Mouse (Mus musculus) limb, embryonic 10.5 days (tissue): ENCODE data around the gene Nr0b2. TPM values are rescaled to one million over a fixed set of nuclear protein-coding genes. Genes with fewer than 3 reads are reported as not detected.
A peak's percentile ranks its signal among the peaks of the same experiment; 100 is the strongest.
"Not testable (repeated sequence)": the region's sequence is repeated elsewhere in the genome, so short reads cannot be mapped to it uniquely, and the experiment has no call there.

Experiments
- DNase-seq: peaks from one replicate; pipeline ENCODE4 v3.0.0-alpha.2; 2017; ENCODE audit warnings: low spot score
- H3K27ac ChIP-seq: fragments of 300-500 bp; sonication (generic); 2 replicates; pipeline ENCODE4 v1.5.1; 2016; ENCODE audit warnings: mild to moderate bottlenecking
- H3K27me3 ChIP-seq: fragments of 300-500 bp; sonication (generic); 2 replicates; pipeline ENCODE4 v1.6.1; 2016; ENCODE audit warnings: low read depth, mild to moderate bottlenecking; ENCODE audit not compliant: poor library complexity, severe bottlenecking
- H3K36me3 ChIP-seq: fragments of 300-500 bp; sonication (generic); 2 replicates; pipeline ENCODE4 v1.6.1; 2016; ENCODE audit warnings: mild to moderate bottlenecking, moderate library complexity
- H3K4me1 ChIP-seq: fragments of 300-500 bp; sonication (generic); 2 replicates; pipeline ENCODE4 v1.6.1; 2016
- H3K4me3 ChIP-seq: fragments of 300-500 bp; sonication (generic); 2 replicates; pipeline ENCODE4 v1.5.1; 2016; ENCODE audit warnings: mild to moderate bottlenecking, moderate library complexity
- H3K9me3 ChIP-seq: fragments of 300-500 bp; sonication (generic); replicated peaks from 2 replicates; pipeline ENCODE4 v1.6.1; 2016; ENCODE audit warnings: mild to moderate bottlenecking
- WGBS: fragments of 180-500 bp; shearing (Covaris S2); methylation state at CpG from one replicate; pipeline ENCODE4 v1.1.7; 2016; 5-methylcytosine and 5-hydroxymethylcytosine counted together
- polyA plus RNA-seq: library from polyadenylated mRNA; unstranded; fragments of >200 nt; fragmentation: Nextera tagmentation; extraction: Ambion mirVana; gene quantifications from 2 replicates; pipeline ENCODE4 v1.2.1, GENCODE M21; 2016

Nr0b2 gene
- 0.13 TPM in 1 of 2 replicates, not detected in the other for polyA plus RNA-seq

DNA sequence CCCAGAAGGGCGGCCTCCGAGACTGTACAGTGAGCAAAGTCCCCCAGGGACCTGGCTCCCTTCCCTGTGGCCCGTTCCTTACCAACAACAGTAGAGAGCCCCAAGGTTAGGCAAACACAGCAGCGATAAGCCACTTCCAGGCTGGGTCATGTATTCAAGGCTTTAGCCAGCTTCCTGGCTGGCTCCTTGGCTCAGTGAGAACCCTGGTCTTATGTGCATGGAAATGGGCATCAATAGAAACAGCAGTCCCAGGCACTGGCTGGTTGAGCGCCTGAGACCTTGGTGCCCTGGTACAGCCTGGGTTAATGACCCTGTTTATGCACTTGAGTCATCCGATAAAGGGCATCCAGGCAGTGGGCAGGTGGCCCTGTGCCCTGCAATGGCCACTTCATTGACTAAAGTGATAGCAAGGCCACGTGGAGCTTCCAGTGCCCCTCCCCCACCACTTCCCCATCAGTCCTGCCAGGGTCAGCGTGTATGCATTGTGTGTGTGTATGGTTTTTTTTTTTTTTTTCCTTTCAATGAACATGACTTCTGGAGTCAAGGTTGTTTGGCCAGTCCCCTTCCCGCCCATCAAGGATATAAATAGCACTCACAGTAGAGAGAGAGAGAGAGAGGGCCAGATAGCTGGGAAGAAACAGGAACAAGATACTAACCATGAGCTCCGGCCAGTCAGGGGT, at the start of gene Nr0b2:
Gene Nr0b2 (plus strand): TSS at position 609 of the 680 bp plus-strand sequence.
- Histone ChIP-seq H3K9me3 (no peaks in the 10 kb centered on the region), H3K4me1 (peaks cover 6% of the 10 kb centered on the region; the same call in 1 of the 2 replicates), H3K4me3 (no peak within 1 kb of the TSS), H3K27ac (no peak within 1 kb of the TSS), H3K27me3 (peaks cover 20% of the 10 kb centered on the region; the same call in 1 of the 2 replicates), H3K36me3 (no peaks in the 10 kb centered on the region)
- 79% methylated on average over 10 of the region's 10 CpGs for WGBS
- DNase-seq: no peak

DNA sequence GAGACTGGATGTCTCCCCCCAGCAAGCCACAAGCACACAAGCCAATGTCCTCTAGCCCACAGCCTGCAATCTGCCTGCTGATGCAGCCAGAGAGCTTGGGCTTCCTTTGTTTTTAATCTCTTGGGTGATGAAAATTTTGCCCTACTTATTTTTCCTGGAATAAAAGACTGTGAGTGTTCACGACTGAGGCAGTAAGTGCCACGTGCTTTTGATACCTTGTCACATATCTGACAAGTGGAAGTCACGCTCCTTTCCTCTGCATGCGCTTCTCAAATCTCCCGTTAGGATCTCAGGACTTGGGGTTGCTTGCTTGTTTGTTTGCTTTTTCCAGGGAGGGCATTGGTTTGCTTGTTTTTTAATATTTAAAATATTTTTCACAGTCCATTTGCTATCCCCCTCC, 48.9 kb upstream of the Nr0b2 start:
- peaks cover 74% of the 10 kb centered on the region for H3K27me3 ChIP-seq
- no peak overlapping the region for H3K4me3 ChIP-seq
- no peaks in the 10 kb centered on the region for H3K9me3 ChIP-seq
- WGBS: 61% methylated on average over 5 of the region's 5 CpGs
- H3K36me3 ChIP-seq: no peaks in the 10 kb centered on the region
- DNase-seq: no peak
- H3K4me1 ChIP-seq: peaks cover 2% of the 10 kb centered on the region; the same call in 1 of the 2 replicates
- no peak overlapping the region for H3K27ac ChIP-seq

DNA sequence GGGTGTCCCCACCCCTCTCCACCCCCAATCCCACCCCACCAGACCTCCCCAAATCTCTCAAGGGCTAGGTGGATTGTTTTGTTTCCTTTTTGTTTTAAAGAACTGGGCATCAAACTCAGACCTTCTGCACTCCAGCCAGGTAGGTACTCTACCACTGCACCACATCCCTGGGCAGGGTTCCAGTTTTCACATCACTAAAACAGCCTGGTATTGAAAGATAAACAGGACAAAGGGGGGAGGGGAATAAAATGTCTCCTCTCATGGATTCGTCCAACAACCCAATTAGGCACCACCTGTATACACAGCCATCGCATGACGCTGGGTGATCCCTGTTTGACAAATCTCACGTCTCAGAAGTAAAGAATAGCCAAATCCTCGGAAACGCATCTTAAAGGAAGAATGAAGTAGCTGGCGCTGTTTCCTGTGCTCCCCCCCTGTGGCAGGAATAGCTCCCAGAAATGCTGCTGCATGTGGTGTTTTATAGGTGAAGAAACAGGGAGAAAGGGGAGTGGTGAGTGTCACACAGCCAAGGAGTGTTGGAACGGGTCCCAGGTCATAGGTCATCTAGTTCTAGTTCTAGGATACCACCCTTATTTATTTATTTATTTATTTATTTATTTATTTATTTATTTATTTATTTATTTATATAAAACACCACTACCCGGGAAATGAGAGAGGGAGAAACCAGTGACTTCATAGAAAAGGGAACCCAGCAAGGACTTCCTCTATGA, 48.3 kb upstream of the Nr0b2 start:
- no peak for DNase-seq
- H3K9me3 ChIP-seq: no peaks in the 10 kb centered on the region
- H3K4me1 ChIP-seq: no peaks in the 10 kb centered on the region
- peaks cover 68% of the 10 kb centered on the region for H3K27me3 ChIP-seq
- H3K4me3 ChIP-seq: no peak overlapping the region
- no peak overlapping the region for H3K27ac ChIP-seq
- WGBS: 71% methylated on average over 9 of the region's 9 CpGs
- H3K36me3 ChIP-seq: no peaks in the 10 kb centered on the region

DNA sequence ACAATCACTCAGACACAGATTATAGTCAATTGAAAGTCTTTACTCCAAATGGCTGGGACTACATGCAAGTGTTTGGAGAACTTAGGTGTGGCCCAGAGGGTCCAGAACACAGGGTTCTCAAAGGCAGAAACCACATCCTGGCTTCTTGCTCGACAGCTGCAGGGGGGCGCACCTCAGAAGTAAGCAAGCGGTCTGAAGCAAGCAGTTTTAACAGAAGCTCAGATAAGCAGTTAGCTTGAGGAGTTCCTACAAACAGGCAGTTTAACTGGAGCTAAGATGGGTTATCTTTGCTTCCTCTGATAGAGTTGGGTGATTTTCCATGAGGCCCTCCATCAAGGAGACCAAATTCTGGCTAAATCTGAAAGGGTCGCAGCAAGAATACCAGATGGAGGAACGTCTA, 46.6 kb upstream of the Nr0b2 start:
- no peak for DNase-seq
- H3K4me1 ChIP-seq: no peaks in the 10 kb centered on the region
- peaks cover 52% of the 10 kb centered on the region for H3K27me3 ChIP-seq
- H3K36me3 ChIP-seq: no peaks in the 10 kb centered on the region
- H3K9me3 ChIP-seq: no peaks in the 10 kb centered on the region
- H3K4me3 ChIP-seq: no peak overlapping the region
- WGBS: 75% methylated on average over 5 of the region's 5 CpGs
- H3K27ac ChIP-seq: no peak overlapping the region

DNA sequence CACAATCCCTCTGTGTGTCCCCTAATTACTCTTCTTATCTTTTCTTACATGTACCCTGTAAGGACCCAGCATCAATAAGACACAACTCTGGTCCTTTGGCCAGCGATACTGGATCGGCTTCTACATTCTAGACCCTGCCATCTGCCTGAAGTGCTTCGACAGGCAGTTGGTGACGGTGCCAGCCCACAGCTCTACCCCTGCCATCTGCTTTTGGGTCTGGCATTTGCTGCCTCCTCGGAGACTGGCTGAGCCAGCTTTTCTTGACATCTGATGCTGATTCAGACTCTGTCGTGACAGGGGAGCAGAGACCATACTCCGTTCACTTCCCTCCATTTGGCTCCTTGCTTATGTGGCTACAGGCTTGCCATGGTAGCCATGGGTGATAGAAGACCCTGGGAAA, 44.2 kb upstream of the Nr0b2 start:
- Histone ChIP-seq H3K36me3 (no peaks in the 10 kb centered on the region), H3K27ac (no peak overlapping the region)
- WGBS: 83% methylated on average over 7 of the region's 7 CpGs

DNA sequence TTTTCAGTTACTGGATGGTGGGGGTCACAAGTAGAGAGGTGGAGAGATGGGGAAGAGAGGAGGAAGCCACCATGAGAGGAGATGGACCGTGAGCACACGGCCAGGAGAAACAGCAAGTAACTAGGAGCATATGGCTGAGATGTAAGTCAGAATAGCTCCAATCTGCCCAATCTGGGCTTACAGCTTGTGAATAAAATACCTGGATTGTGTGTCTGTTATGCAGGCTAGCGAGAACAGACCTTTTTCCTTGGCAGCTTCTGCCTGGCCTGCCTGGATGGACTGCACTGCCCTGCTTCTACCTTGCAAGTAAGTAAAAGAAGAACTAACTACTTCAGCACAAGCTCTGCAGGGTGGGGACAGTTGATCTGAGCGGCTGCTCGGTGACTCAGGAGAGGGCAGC, 42.1 kb upstream of the Nr0b2 start:
- H3K27me3 ChIP-seq: peaks cover 13% of the 10 kb centered on the region
- H3K36me3 ChIP-seq: no peaks in the 10 kb centered on the region
- WGBS: 77% methylated on average over 5 of the region's 5 CpGs
- H3K4me1 ChIP-seq: no peaks in the 10 kb centered on the region
- no peak overlapping the region for H3K27ac ChIP-seq
- no peak for DNase-seq
- no peaks in the 10 kb centered on the region for H3K9me3 ChIP-seq
- no peak overlapping the region for H3K4me3 ChIP-seq

More for the DNA sequence above, 44.2 kb upstream of the Nr0b2 start:
- no peaks in the 10 kb centered on the region for H3K9me3 ChIP-seq
- no peak overlapping the region for H3K4me3 ChIP-seq
- H3K4me1 ChIP-seq: no peaks in the 10 kb centered on the region
- peaks cover 27% of the 10 kb centered on the region for H3K27me3 ChIP-seq
- no peak for DNase-seq

DNA sequence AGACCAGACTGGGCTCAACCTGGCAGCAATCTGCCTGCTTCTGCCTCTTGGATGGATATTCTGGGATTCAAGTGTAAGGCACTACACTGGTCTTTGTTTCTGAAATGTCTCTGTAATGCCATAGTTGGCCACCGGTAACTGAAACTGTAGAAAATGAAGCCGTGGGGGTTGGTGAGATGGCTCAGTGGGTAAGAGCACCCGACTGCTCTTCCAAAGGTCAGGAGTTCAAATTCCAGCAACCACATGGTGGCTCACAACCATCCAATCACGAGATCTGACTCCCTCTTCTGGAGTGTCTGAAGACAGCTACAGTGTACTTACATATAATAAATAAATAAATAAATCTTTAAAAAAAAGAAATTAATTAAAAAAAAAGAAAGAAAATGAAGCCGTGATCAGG, 40.7 kb upstream of the Nr0b2 start:
- DNase-seq: peak; percentile 25
- not testable (repeated sequence) for H3K27ac ChIP-seq, H3K4me1 ChIP-seq, H3K9me3 ChIP-seq, H3K4me3 ChIP-seq, H3K36me3 ChIP-seq
- H3K27me3 ChIP-seq: peaks cover 15% of the 10 kb centered on the region
- WGBS: 52% methylated on average over 5 of the region's 5 CpGs

DNA sequence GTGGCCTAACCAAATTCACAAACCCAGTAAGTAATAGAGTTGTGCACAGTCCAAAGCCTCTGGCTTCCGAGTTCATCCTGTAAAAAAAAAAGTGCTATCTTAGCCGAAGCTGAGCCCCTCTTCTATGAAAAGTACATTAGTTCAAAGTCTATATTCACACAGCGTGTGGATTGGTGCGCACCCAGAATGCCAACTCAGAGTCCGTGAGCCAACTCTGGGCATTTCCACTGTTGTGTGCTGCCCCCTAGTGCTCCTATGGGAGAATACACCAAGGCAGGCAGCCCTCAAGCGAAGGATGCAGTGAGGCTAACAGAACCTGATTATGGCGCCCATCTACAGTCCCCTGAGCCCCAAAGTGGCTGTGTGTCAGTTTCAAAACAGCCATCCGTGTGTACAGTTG, 40.2 kb upstream of the Nr0b2 start:
- Histone ChIP-seq H3K4me1 (no peaks in the 10 kb centered on the region), H3K9me3 (no peaks in the 10 kb centered on the region), H3K27ac (no peak overlapping the region), H3K36me3 (no peaks in the 10 kb centered on the region), H3K27me3 (peaks cover 20% of the 10 kb centered on the region), H3K4me3 (no peak overlapping the region)
- 17% methylated on average over 8 of the region's 8 CpGs for WGBS
- DNase-seq: peak; percentile 78

DNA sequence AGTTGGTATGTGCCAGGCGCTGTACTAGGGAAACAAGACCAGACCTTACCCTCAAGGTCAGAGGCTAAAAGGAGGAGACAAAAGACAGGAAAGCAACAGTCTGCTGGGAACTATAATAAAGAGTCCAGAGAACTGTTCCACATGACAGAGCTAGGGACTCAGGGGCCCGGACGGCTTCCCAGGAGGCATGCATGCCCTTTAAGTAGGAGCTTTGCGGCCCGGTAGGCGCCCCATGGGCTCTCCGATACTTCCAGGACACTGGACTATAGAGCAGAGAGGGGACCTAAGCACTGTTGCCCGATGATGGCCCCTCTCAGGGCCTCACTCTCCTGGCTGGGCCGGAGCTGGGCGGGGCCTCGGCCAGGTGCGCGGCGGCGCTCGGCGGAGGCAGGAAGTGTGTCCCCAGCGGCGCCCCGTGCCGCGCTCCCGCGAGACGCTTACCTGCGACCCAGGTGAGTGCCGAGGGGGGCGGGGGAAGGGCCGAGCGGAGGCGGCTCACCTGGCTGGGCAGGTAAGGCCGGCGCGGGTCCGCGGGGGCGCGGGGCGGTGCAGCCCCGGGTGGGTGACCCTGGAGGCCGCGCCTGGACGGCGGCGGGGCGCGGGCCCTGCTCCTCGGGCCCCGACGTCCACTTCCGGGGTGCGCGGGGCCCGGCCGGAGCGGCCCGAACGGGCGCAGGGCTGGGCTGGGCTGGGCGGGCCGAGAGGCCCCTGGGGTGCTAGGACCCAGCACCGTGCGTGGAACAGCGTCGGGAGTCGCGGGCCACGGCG, 34.4 kb upstream of the Nr0b2 start, which contains the start of gene Kdf1:
Gene Kdf1 (plus strand): TSS at position 363 of the 768 bp plus-strand sequence.
- H3K36me3 ChIP-seq: no peaks in the 10 kb centered on the region
- WGBS: 4% methylated on average over 54 of the region's 69 CpGs
- peak within 1 kb of the TSS; percentile 72; the same call in 1 of the 2 replicates for H3K27ac ChIP-seq
- peaks cover 9% of the 10 kb centered on the region for H3K4me1 ChIP-seq
- no peaks in the 10 kb centered on the region for H3K9me3 ChIP-seq
- peak within 1 kb of the TSS; percentile 50 for H3K4me3 ChIP-seq
- DNase-seq: peak; percentile 45
- peaks cover 60% of the 10 kb centered on the region for H3K27me3 ChIP-seq

DNA sequence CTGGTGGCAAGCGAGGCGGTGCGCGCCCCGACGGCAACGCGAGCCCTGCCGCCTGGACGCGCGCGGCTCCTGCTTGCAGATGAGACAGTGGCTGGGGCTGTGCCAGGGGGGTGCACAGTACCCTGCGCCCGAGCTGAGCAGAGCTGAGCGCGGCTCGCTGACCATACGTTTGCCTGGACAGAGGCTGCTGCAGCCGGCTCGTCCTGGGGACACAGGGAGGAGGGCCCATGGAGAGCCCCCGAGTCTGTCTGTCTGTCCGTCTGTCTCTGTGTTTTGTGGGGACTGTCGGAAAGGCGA, 33.9 kb upstream of the Nr0b2 start:
- Histone ChIP-seq H3K4me1 (peaks cover 9% of the 10 kb centered on the region), H3K9me3 (no peaks in the 10 kb centered on the region), H3K27ac (peak overlapping the region; percentile 72; the same call in 1 of the 2 replicates), H3K27me3 (peaks cover 60% of the 10 kb centered on the region), H3K36me3 (no peaks in the 10 kb centered on the region), H3K4me3 (peak overlapping the region; percentile 50)
- no peak for DNase-seq
- WGBS: 4% methylated on average over 25 of the region's 25 CpGs

DNA sequence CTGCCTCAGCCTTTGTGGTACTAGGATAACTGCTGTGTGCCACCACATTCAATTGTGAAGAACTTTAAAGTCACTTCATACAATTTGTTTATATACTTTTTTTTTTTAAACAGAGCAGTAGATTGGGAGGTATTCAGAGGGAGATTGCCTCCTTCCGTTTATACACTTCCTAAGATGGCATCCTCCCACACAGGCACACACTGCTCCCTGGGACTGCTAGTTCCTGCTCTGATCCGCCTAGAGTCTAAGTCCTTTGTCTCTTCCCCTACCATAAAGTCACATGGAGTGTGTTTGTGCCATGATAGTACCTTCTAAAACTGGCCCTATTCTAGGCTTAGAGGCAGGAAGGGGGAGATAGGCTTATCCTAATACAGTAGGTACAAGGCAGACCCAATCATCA, 31.7 kb upstream of the Nr0b2 start:
- no peak overlapping the region for H3K27ac ChIP-seq
- peaks cover 9% of the 10 kb centered on the region for H3K4me1 ChIP-seq
- WGBS: 83% methylated on average over 2 of the region's 2 CpGs
- DNase-seq: no peak
- peaks cover 5% of the 10 kb centered on the region; the same call in 1 of the 2 replicates for H3K36me3 ChIP-seq
- no peak overlapping the region for H3K4me3 ChIP-seq
- no peaks in the 10 kb centered on the region for H3K9me3 ChIP-seq
- peaks cover 55% of the 10 kb centered on the region for H3K27me3 ChIP-seq

DNA sequence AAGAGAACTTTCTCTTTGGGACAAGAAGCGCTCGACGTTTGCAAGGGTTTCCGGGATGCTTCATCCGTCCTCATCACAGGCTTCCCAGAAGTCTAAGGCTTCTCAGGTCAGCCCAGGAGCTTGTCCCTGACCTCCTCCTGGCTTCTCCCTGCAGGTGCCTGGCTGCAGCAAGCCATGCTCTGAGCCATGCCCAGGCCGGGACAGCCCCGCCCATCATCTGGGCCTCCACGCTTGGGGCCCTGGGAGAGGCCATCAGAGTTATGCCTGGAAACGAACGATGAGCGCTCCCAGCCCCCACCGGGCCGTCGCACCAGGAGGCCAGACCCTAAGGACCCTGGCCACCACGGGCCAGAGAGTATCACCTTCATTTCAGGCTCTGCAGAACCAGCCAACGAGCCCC, 25.4 kb upstream of the Nr0b2 start:
- H3K27me3 ChIP-seq: no peaks in the 10 kb centered on the region
- H3K9me3 ChIP-seq: no peaks in the 10 kb centered on the region
- DNase-seq: no peak
- peaks cover 62% of the 10 kb centered on the region for H3K36me3 ChIP-seq
- H3K4me1 ChIP-seq: peaks cover 5% of the 10 kb centered on the region; the same call in 1 of the 2 replicates
- 69% methylated on average over 16 of the region's 16 CpGs for WGBS
- H3K27ac ChIP-seq: no peak overlapping the region
- no peak overlapping the region for H3K4me3 ChIP-seq

DNA sequence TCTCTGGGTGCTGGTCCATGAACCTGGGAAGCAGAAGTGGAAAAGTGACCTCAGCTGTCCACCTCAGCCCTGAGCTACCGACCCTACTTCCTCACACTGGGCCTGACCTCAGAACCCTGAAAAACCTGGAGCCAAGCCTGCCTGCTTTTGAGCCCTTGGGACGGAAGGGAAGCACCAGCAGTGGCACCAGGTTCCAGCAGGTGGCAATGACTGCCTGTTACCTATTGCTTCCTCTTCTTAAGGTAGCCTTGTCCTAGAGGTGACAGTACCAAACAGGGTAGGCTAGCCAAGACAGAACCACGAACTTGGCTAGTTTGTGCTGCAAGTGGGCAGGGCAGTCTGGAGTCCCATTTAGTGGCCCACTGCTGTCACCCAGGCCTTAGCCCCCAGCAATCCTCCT, 20.4 kb upstream of the Nr0b2 start:
- Histone ChIP-seq H3K9me3 (no peaks in the 10 kb centered on the region), H3K27ac (no peak overlapping the region), H3K4me3 (no peak overlapping the region), H3K4me1 (peaks cover 4% of the 10 kb centered on the region; the same call in 1 of the 2 replicates), H3K36me3 (peaks cover 100% of the 10 kb centered on the region), H3K27me3 (no peaks in the 10 kb centered on the region)
- 92% methylated on average over 3 of the region's 3 CpGs for WGBS
- DNase-seq: no peak
